Mouse (Mus musculus): Measurements from ENCODE around the gene Capn2. TPM values are rescaled to one million over a fixed set of nuclear protein-coding genes. Genes with fewer than 3 reads are reported as not detected.

The Capn2 gene
- 127 and 139 TPM in 2 replicates for polyA plus RNA-seq (2015; fragmentation: Nextera tagmentation; extraction: Ambion mirVana)

GRCm38 (mm10) chr1:182516758-182517676, at the start of gene Capn2:
Gene Capn2, minus strand, starts transcription at chr1:182517608.
- Histone ChIP-seq H3K36me3 (ENCODE audit: control insufficient read depth, insufficient read depth, low read length) (0 out of 2 replicates have a peak, but pooled peaks cover under 1% of the 10 kb centered on the region), H3K4me1 (ENCODE audit: control insufficient read depth, insufficient read depth, low read length) (peaks cover 60% of the 10 kb centered on the region), H3K27me3 (ENCODE audit: control insufficient read depth, insufficient read depth, low read length) (no peaks in the 10 kb centered on the region), H3K9ac (ENCODE audit: low read length) (peak within 1 kb of the TSS; percentile 91), H3K4me3 (replicated peaks; ENCODE audit: low read length) (peak within 1 kb of the TSS; percentile 60), H3K27ac (ENCODE audit: low read length) (peak within 1 kb of the TSS; percentile 89), H3K4me2 (ENCODE audit: low read depth, low read length) (peak within 1 kb of the TSS; percentile 68), H3K9me3 (replicated peaks; ENCODE audit: control insufficient read depth, low read length) (no peaks in the 10 kb centered on the region)
- under 1% methylated on average over 83 of the region's 84 CpGs for WGBS
- peak; percentile 90 for ATAC-seq (ENCODE audit: insufficient read depth, low FRiP score)

GRCm38 (mm10) chr1:182565351-182565835, 48.0 kb upstream of the Capn2 start:
- no peak overlapping the region for H3K27ac ChIP-seq (ENCODE audit: low read length)
- no peak overlapping the region for H3K9ac ChIP-seq (ENCODE audit: low read length)
- no peak overlapping the region for H3K4me3 ChIP-seq (replicated peaks; ENCODE audit: low read length)
- WGBS: 81% methylated on average over 6 of the region's 6 CpGs
- no peak for ATAC-seq (ENCODE audit: insufficient read depth, low FRiP score)
- H3K4me2 ChIP-seq (ENCODE audit: low read depth, low read length): peak overlapping the region; percentile 6; the same call in 1 of the 2 replicates
- peaks cover 11% of the 10 kb centered on the region for H3K4me1 ChIP-seq (ENCODE audit: control insufficient read depth, insufficient read depth, low read length)
- H3K9me3 ChIP-seq (replicated peaks; ENCODE audit: control insufficient read depth, low read length): no peaks in the 10 kb centered on the region
- H3K36me3 ChIP-seq (ENCODE audit: control insufficient read depth, insufficient read depth, low read length): no peaks in the 10 kb centered on the region
- H3K27me3 ChIP-seq (ENCODE audit: control insufficient read depth, insufficient read depth, low read length): no peaks in the 10 kb centered on the region

GRCm38 (mm10) chr1:182564408-182565120, 47.2 kb upstream of the Capn2 start, which contains the start of gene Capn8:
Gene Capn8, plus strand, starts transcription at chr1:182565007.
- no peaks in the 10 kb centered on the region for H3K27me3 ChIP-seq (ENCODE audit: control insufficient read depth, insufficient read depth, low read length)
- peak within 1 kb of the TSS; percentile 73 for H3K27ac ChIP-seq (ENCODE audit: low read length)
- H3K9me3 ChIP-seq (replicated peaks; ENCODE audit: control insufficient read depth, low read length): no peaks in the 10 kb centered on the region
- no peak within 1 kb of the TSS for H3K4me3 ChIP-seq (replicated peaks; ENCODE audit: low read length)
- 75% methylated on average over 5 of the region's 5 CpGs for WGBS
- H3K4me2 ChIP-seq (ENCODE audit: low read depth, low read length): peak within 1 kb of the TSS; percentile 6; the same call in 1 of the 2 replicates
- peaks cover 11% of the 10 kb centered on the region for H3K4me1 ChIP-seq (ENCODE audit: control insufficient read depth, insufficient read depth, low read length)
- H3K36me3 ChIP-seq (ENCODE audit: control insufficient read depth, insufficient read depth, low read length): no peaks in the 10 kb centered on the region
- peak; percentile 85 for ATAC-seq (ENCODE audit: insufficient read depth, low FRiP score)
- no peak within 1 kb of the TSS for H3K9ac ChIP-seq (ENCODE audit: low read length)

GRCm38 (mm10) chr1:182562576-182563370, 45.4 kb upstream of the Capn2 start:
- H3K36me3 ChIP-seq (ENCODE audit: control insufficient read depth, insufficient read depth, low read length): no peaks in the 10 kb centered on the region
- peak overlapping the region; percentile 38; the same call in 1 of the 2 replicates for H3K4me2 ChIP-seq (ENCODE audit: low read depth, low read length)
- peak; percentile 49; the same call in 1 of the 2 replicates for ATAC-seq (ENCODE audit: insufficient read depth, low FRiP score)
- H3K9ac ChIP-seq (ENCODE audit: low read length): peak overlapping the region; percentile 15
- no peaks in the 10 kb centered on the region for H3K27me3 ChIP-seq (ENCODE audit: control insufficient read depth, insufficient read depth, low read length)
- WGBS: 27% methylated on average over 16 of the region's 16 CpGs
- no peaks in the 10 kb centered on the region for H3K9me3 ChIP-seq (replicated peaks; ENCODE audit: control insufficient read depth, low read length)
- H3K27ac ChIP-seq (ENCODE audit: low read length): peak overlapping the region; percentile 65
- peaks cover 11% of the 10 kb centered on the region for H3K4me1 ChIP-seq (ENCODE audit: control insufficient read depth, insufficient read depth, low read length)
- H3K4me3 ChIP-seq (replicated peaks; ENCODE audit: low read length): no peak overlapping the region

- H3K9ac ChIP-seq (ENCODE audit: low read length): no peak overlapping the region
- H3K27me3 ChIP-seq (ENCODE audit: control insufficient read depth, insufficient read depth, low read length): no peaks in the 10 kb centered on the region
- no peaks in the 10 kb centered on the region for H3K36me3 ChIP-seq (ENCODE audit: control insufficient read depth, insufficient read depth, low read length)
- H3K4me3 ChIP-seq (replicated peaks; ENCODE audit: low read length): no peak overlapping the region
- 73% methylated on average over 11 of the region's 11 CpGs for WGBS
- no peaks in the 10 kb centered on the region for H3K9me3 ChIP-seq (replicated peaks; ENCODE audit: control insufficient read depth, low read length)
- peak overlapping the region; percentile 29 for H3K27ac ChIP-seq (ENCODE audit: low read length)
- H3K4me2 ChIP-seq (ENCODE audit: low read depth, low read length): peak overlapping the region; percentile 38; the same call in 1 of the 2 replicates
- H3K4me1 ChIP-seq (ENCODE audit: control insufficient read depth, insufficient read depth, low read length): peaks cover 11% of the 10 kb centered on the region
- ATAC-seq (ENCODE audit: insufficient read depth, low FRiP score): no peak
Observed at GRCm38 (mm10) chr1:182561945-182562514, 44.6 kb upstream of the Capn2 start.

GRCm38 (mm10) chr1:182560390-182561098, 43.1 kb upstream of the Capn2 start:
- H3K9me3 ChIP-seq (replicated peaks; ENCODE audit: control insufficient read depth, low read length): no peaks in the 10 kb centered on the region
- no peak overlapping the region for H3K27ac ChIP-seq (ENCODE audit: low read length)
- H3K4me3 ChIP-seq (replicated peaks; ENCODE audit: low read length): no peak overlapping the region
- H3K4me1 ChIP-seq (ENCODE audit: control insufficient read depth, insufficient read depth, low read length): peaks cover 11% of the 10 kb centered on the region
- H3K4me2 ChIP-seq (ENCODE audit: low read depth, low read length): no peak overlapping the region
- H3K27me3 ChIP-seq (ENCODE audit: control insufficient read depth, insufficient read depth, low read length): no peaks in the 10 kb centered on the region
- ATAC-seq (ENCODE audit: insufficient read depth, low FRiP score): no peak
- WGBS: 20% methylated on average over 3 of the region's 3 CpGs
- no peak overlapping the region for H3K9ac ChIP-seq (ENCODE audit: low read length)
- no peaks in the 10 kb centered on the region for H3K36me3 ChIP-seq (ENCODE audit: control insufficient read depth, insufficient read depth, low read length)

- ATAC-seq (ENCODE audit: insufficient read depth, low FRiP score): no peak
- H3K4me1 ChIP-seq (ENCODE audit: control insufficient read depth, insufficient read depth, low read length): peaks cover 11% of the 10 kb centered on the region
- H3K9me3 ChIP-seq (replicated peaks; ENCODE audit: control insufficient read depth, low read length): no peaks in the 10 kb centered on the region
- no peaks in the 10 kb centered on the region for H3K27me3 ChIP-seq (ENCODE audit: control insufficient read depth, insufficient read depth, low read length)
- no peak overlapping the region for H3K9ac ChIP-seq (ENCODE audit: low read length)
- H3K4me2 ChIP-seq (ENCODE audit: low read depth, low read length): no peak overlapping the region
- WGBS: 85% methylated on average over 9 of the region's 11 CpGs
- H3K36me3 ChIP-seq (ENCODE audit: control insufficient read depth, insufficient read depth, low read length): no peaks in the 10 kb centered on the region
- no peak overlapping the region for H3K27ac ChIP-seq (ENCODE audit: low read length)
- H3K4me3 ChIP-seq (replicated peaks; ENCODE audit: low read length): no peak overlapping the region
Observed at GRCm38 (mm10) chr1:182559530-182559929, 42.1 kb upstream of the Capn2 start.

- Histone ChIP-seq H3K27ac (ENCODE audit: low read length) (no peak overlapping the region), H3K9me3 (replicated peaks; ENCODE audit: control insufficient read depth, low read length) (no peaks in the 10 kb centered on the region), H3K4me1 (ENCODE audit: control insufficient read depth, insufficient read depth, low read length) (peaks cover 10% of the 10 kb centered on the region)
Observed at GRCm38 (mm10) chr1:182558271-182558670, 40.9 kb upstream of the Capn2 start.

More at GRCm38 (mm10) chr1:182558271-182558670, 40.9 kb upstream of the Capn2 start:
- H3K4me2 ChIP-seq (ENCODE audit: low read depth, low read length): no peak overlapping the region
- H3K4me3 ChIP-seq (replicated peaks; ENCODE audit: low read length): no peak overlapping the region
- WGBS: 75% methylated on average over 4 of the region's 4 CpGs
- H3K36me3 ChIP-seq (ENCODE audit: control insufficient read depth, insufficient read depth, low read length): no peaks in the 10 kb centered on the region
- ATAC-seq (ENCODE audit: insufficient read depth, low FRiP score): no peak
- H3K9ac ChIP-seq (ENCODE audit: low read length): no peak overlapping the region
- H3K27me3 ChIP-seq (ENCODE audit: control insufficient read depth, insufficient read depth, low read length): no peaks in the 10 kb centered on the region
